Mouse (Mus musculus) midbrain, postnatal 0 days (tissue): ENCODE results near the gene Sct. TPM values are rescaled to one million over a fixed set of nuclear protein-coding genes. Genes with fewer than 3 reads are reported as not detected.

Experiments
- ATAC-seq: fragments of 200-750 bp; cut with Nextera tagmentation; 2 replicates; pipeline ENCODE4 v1.8.0; 2017; ENCODE audit warnings: moderate number of reproducible peaks, mild to moderate bottlenecking, moderate TSS enrichment, moderate library complexity; ENCODE audit not compliant: low FRiP score
- DNase-seq: peaks from one replicate; pipeline ENCODE4 v3.0.0-alpha.2; 2015; ENCODE audit warnings: low spot score
- H3K27ac ChIP-seq: fragments of 300-500 bp; sonication (generic); 2 replicates; pipeline ENCODE4 v1.5.1; 2014; ENCODE audit warnings: low read depth, mild to moderate bottlenecking, low read length, mixed read lengths
- H3K27me3 ChIP-seq: fragments of 300-500 bp; sonication (generic); 2 replicates; pipeline ENCODE4 v1.6.1; 2014; ENCODE audit warnings: low read length, control low read depth, mixed read lengths; ENCODE audit not compliant: insufficient read depth
- H3K36me3 ChIP-seq: fragments of 300-500 bp; sonication (generic); 2 replicates; pipeline ENCODE4 v1.6.1; 2014; ENCODE audit warnings: low read length, control low read depth, mixed read lengths; ENCODE audit not compliant: insufficient read depth
- H3K4me1 ChIP-seq: fragments of 300-500 bp; sonication (generic); 2 replicates; pipeline ENCODE4 v1.6.1; 2014; ENCODE audit warnings: mild to moderate bottlenecking, control low read depth, antibody characterized with exemption, low read length, mixed read lengths; ENCODE audit not compliant: insufficient read depth
- H3K4me2 ChIP-seq: fragments of 300-500 bp; sonication (generic); 2 replicates; pipeline ENCODE4 v1.6.1; 2014; ENCODE audit warnings: low read depth, mild to moderate bottlenecking, low read length, mixed read lengths; ENCODE audit not compliant: poor library complexity, severe bottlenecking
- H3K4me3 ChIP-seq: fragments of 300-500 bp; sonication (generic); 2 replicates; pipeline ENCODE4 v1.5.1; 2014; ENCODE audit warnings: low read depth, mild to moderate bottlenecking, low read length, moderate library complexity
- H3K9ac ChIP-seq: fragments of 300-500 bp; sonication (generic); replicated peaks from 2 replicates; pipeline ENCODE4 v1.6.1; 2014; ENCODE audit warnings: mild to moderate bottlenecking, low read length, moderate library complexity, mixed read lengths; ENCODE audit not compliant: poor library complexity, severe bottlenecking
- H3K9me3 ChIP-seq: fragments of 300-500 bp; sonication (generic); 2 replicates; pipeline ENCODE4 v1.6.1; 2016; ENCODE audit warnings: low read length, control low read depth
- CTCF ChIP-seq: IDR thresholded peaks from 2 replicates; pipeline ENCODE4 v1.5.1; 2016; ENCODE audit warnings: antibody characterized with exemption, mild to moderate bottlenecking
- WGBS: fragments of 180-500 bp; shearing (Covaris S2); extraction: QIAGEN DNeasy Blood & Tissue Kit; methylation state at CpG from one replicate; pipeline ENCODE4 v1.1.7; 2014; 5-methylcytosine and 5-hydroxymethylcytosine counted together
- polyA plus RNA-seq: library from polyadenylated mRNA; unstranded; fragments of >200 nt; fragmentation: Nextera tagmentation; extraction: Ambion mirVana; gene quantifications from 2 replicates; pipeline ENCODE4 v1.2.1, GENCODE M21; 2015
- total RNA-seq: library from RNA; depleted of rRNA; stranded (reverse); fragments of >200 nt; gene quantifications from 2 replicates; pipeline ENCODE4 v1.2.3, GENCODE M21; 2014

The Sct gene
- total and polyA plus RNA-seq, 2 experiments from 2014 or later = 1.5 to 3.3 TPM

GRCm38 (mm10) chr7:141293852-141294471 is 15.0 kb upstream of the Sct start:
- H3K9ac ChIP-seq = 0 out of 2 replicates have a peak overlapping the region, but pooled peaks have one; percentile 29
- H3K27ac ChIP-seq = no peak overlapping the region
- ATAC-seq (no peak), DNase-seq (peak; percentile 46)
- H3K4me2 ChIP-seq = peak overlapping the region; percentile 62
- peaks cover 6% of the 10 kb centered on the region; the same call in 1 of the 2 replicates for H3K4me1 ChIP-seq
- H3K4me3 ChIP-seq = peak overlapping the region; percentile 36
- WGBS = 1% methylated on average over 53 of the region's 53 CpGs
- peaks cover 12% of the 10 kb centered on the region for H3K36me3 ChIP-seq
- peaks cover 29% of the 10 kb centered on the region for H3K27me3 ChIP-seq
- no peaks in the 10 kb centered on the region for H3K9me3 ChIP-seq
- peak; percentile 29; the same call in 1 of the 2 replicates for TF ChIP-seq CTCF

GRCm38 (mm10) chr7:141292583-141293388 is 13.9 kb upstream of the Sct start:
- peaks cover 6% of the 10 kb centered on the region; the same call in 1 of the 2 replicates for H3K4me1 ChIP-seq
- H3K9ac ChIP-seq = no peak overlapping the region
- H3K4me3 ChIP-seq = peak overlapping the region; percentile 50; the same call in 1 of the 2 replicates
- H3K9me3 ChIP-seq = no peaks in the 10 kb centered on the region
- peak overlapping the region; percentile 98 for H3K4me2 ChIP-seq
- ATAC-seq = no peak
- DNase-seq = no peak
- H3K27ac ChIP-seq = no peak overlapping the region
- H3K36me3 ChIP-seq = peaks cover 8% of the 10 kb centered on the region; the same call in 1 of the 2 replicates
- TF ChIP-seq CTCF = no peak
- peaks cover 29% of the 10 kb centered on the region for H3K27me3 ChIP-seq
- WGBS = 23% methylated on average over 15 of the region's 15 CpGs

- Histone ChIP-seq H3K4me2 (peak within 1 kb of the TSS; percentile 98), H3K27me3 (peaks cover 29% of the 10 kb centered on the region), H3K4me1 (peaks cover 6% of the 10 kb centered on the region; the same call in 1 of the 2 replicates), H3K36me3 (peaks cover 4% of the 10 kb centered on the region; the same call in 1 of the 2 replicates), H3K27ac (no peak within 1 kb of the TSS), H3K9me3 (no peaks in the 10 kb centered on the region), H3K9ac (peak within 1 kb of the TSS; percentile 61), H3K4me3 (peak within 1 kb of the TSS; percentile 50)
- peak; percentile 44; the same call in 1 of the 2 replicates for ATAC-seq
- DNase-seq = peak; percentile 34
- WGBS = 3% methylated on average over 33 of the region's 46 CpGs
- no peak for TF ChIP-seq CTCF
These were observed 13.1 kb upstream of the Sct start, which contains the start of gene Drd4 for GRCm38 (mm10) chr7:141291921-141292582. Drd4 (plus strand) TSS chr7:141292006.

- Histone ChIP-seq H3K4me3 (no peak overlapping the region), H3K27me3 (peaks cover 5% of the 10 kb centered on the region), H3K27ac (no peak overlapping the region), H3K9ac (no peak overlapping the region), H3K4me1 (0 out of 2 replicates have a peak, but pooled peaks cover 3% of the 10 kb centered on the region), H3K4me2 (no peak overlapping the region), H3K36me3 (no peaks in the 10 kb centered on the region), H3K9me3 (no peaks in the 10 kb centered on the region)
- DNase-seq = no peak
- WGBS = 79% methylated on average over 3 of the region's 3 CpGs
- TF ChIP-seq CTCF = no peak
- ATAC-seq = no peak
These were observed 9.1 kb upstream of the Sct start for GRCm38 (mm10) chr7:141288042-141288441.

GRCm38 (mm10) chr7:141282756-141283155 is 3.8 kb upstream of the Sct start:
- no peaks in the 10 kb centered on the region for H3K36me3 ChIP-seq
- WGBS = 89% methylated on average over 4 of the region's 4 CpGs
- no peak for DNase-seq

More at GRCm38 (mm10) chr7:141282756-141283155, 3.8 kb upstream of the Sct start:
- H3K4me2 ChIP-seq = no peak overlapping the region
- no peak for ATAC-seq
- H3K9ac ChIP-seq = no peak overlapping the region
- H3K9me3 ChIP-seq = no peaks in the 10 kb centered on the region
- no peak overlapping the region for H3K27ac ChIP-seq
- H3K27me3 ChIP-seq = 0 out of 2 replicates have a peak, but pooled peaks cover 2% of the 10 kb centered on the region
- no peak for TF ChIP-seq CTCF
- no peak overlapping the region for H3K4me3 ChIP-seq
- H3K4me1 ChIP-seq = no peaks in the 10 kb centered on the region
